Mouse (Mus musculus) macrophage (primary cell): ENCODE results near the gene Actr6. TPM values are rescaled to one million over a fixed set of nuclear protein-coding genes. Genes with fewer than 3 reads are reported as not detected.
"Not testable (repeated sequence)": the region's sequence is repeated elsewhere in the genome, so short reads cannot be mapped to it uniquely, and the experiment has no call there.

Source experiments
- H3K27ac ChIP-seq: fragments of 350-480 bp; formaldehyde crosslinking; 2 replicates; pipeline ENCODE4 v1.9.0; 2021
- H3K36me3 ChIP-seq: fragments of 350-480 bp; formaldehyde crosslinking; 2 replicates; pipeline ENCODE4 v1.9.0; 2021; ENCODE audit errors: inconsistent target
- H3K4me3 ChIP-seq: fragments of 350-480 bp; formaldehyde crosslinking; 2 replicates; pipeline ENCODE4 v1.9.0; 2021; ENCODE audit errors: inconsistent target
- H3K79me2 ChIP-seq: fragments of 350-480 bp; formaldehyde crosslinking; 2 replicates; pipeline ENCODE4 v1.9.0; 2021; ENCODE audit errors: inconsistent target
- WGBS: methylation state at CpG from one replicate; pipeline ENCODE4 v1.1.7; 2026; ENCODE audit warnings: inconsistent platforms; ENCODE audit not compliant: missing documents; 5-methylcytosine and 5-hydroxymethylcytosine counted together
- polyA plus RNA-seq: library from polyadenylated mRNA; stranded (reverse); fragments of 250-400 nt; gene quantifications from 3 replicates; pipeline ENCODE4 v1.2.4, GENCODE M21; 2018; ENCODE audit warnings: inconsistent platforms

The Actr6 gene
- polyA plus RNA-seq, 1 experiment from 2014 or later = 14.2 TPM

- H3K36me3 ChIP-seq = no peaks in the 10 kb centered on the region
- peaks cover 99% of the 10 kb centered on the region for H3K79me2 ChIP-seq
- WGBS = 94% methylated on average over 1 of the region's 1 CpGs
- H3K27ac ChIP-seq = no peak overlapping the region
- no peak overlapping the region for H3K4me3 ChIP-seq
Measured at GRCm38 (mm10) chr10:89679448-89679847, 52.6 kb downstream of the Actr6 start.

- no peak overlapping the region for H3K27ac ChIP-seq
- H3K4me3 ChIP-seq = no peak overlapping the region
- H3K36me3 ChIP-seq = no peaks in the 10 kb centered on the region
- peaks cover 95% of the 10 kb centered on the region for H3K79me2 ChIP-seq
- WGBS = 96% methylated on average over 4 of the region's 4 CpGs
Measured at GRCm38 (mm10) chr10:89678054-89678453, 54.0 kb downstream of the Actr6 start.

- 88% methylated on average over 4 of the region's 4 CpGs for WGBS
- H3K36me3 ChIP-seq = no peaks in the 10 kb centered on the region
- no peak overlapping the region for H3K4me3 ChIP-seq
- H3K79me2 ChIP-seq = peaks cover 87% of the 10 kb centered on the region
- H3K27ac ChIP-seq = no peak overlapping the region
Measured at GRCm38 (mm10) chr10:89676609-89677008, 55.5 kb downstream of the Actr6 start.

- Histone ChIP-seq H3K79me2 (peaks cover 49% of the 10 kb centered on the region; the same call in 1 of the 2 replicates), H3K36me3 (peaks cover 25% of the 10 kb centered on the region)
- H3K4me3 ChIP-seq, H3K27ac ChIP-seq: not testable (repeated sequence)
- WGBS = 82% methylated on average over 5 of the region's 5 CpGs
Measured at GRCm38 (mm10) chr10:89670371-89670770, 61.7 kb downstream of the Actr6 start.

GRCm38 (mm10) chr10:89667571-89667970 is 64.5 kb downstream of the Actr6 start:
- Histone ChIP-seq H3K4me3 (no peak overlapping the region), H3K27ac (no peak overlapping the region), H3K79me2 (peaks cover 29% of the 10 kb centered on the region; the same call in 1 of the 2 replicates), H3K36me3 (peaks cover 32% of the 10 kb centered on the region)
- WGBS = 97% methylated on average over 7 of the region's 7 CpGs

GRCm38 (mm10) chr10:89665679-89666078 is 66.4 kb downstream of the Actr6 start:
- Histone ChIP-seq H3K27ac (no peak overlapping the region), H3K4me3 (no peak overlapping the region), H3K36me3 (peaks cover 44% of the 10 kb centered on the region), H3K79me2 (peaks cover 15% of the 10 kb centered on the region; the same call in 1 of the 2 replicates)
- 94% methylated on average over 9 of the region's 9 CpGs for WGBS

GRCm38 (mm10) chr10:89664977-89665645 is 67.0 kb downstream of the Actr6 start:
- Histone ChIP-seq H3K27ac (no peak overlapping the region), H3K36me3 (peaks cover 46% of the 10 kb centered on the region), H3K4me3 (no peak overlapping the region), H3K79me2 (peaks cover 10% of the 10 kb centered on the region; the same call in 1 of the 2 replicates)
- 93% methylated on average over 7 of the region's 8 CpGs for WGBS

Other genes with a start within 250 kb of the Actr6 start
- not detected in 3 replicates for gene Nr1h4, start 198.7 kb downstream of the Actr6 start, polyA plus RNA-seq
- 0.08 to 0.33 TPM (median 0.22 TPM) in 3 replicates for gene Slc17a8, start 111.0 kb downstream of the Actr6 start, polyA plus RNA-seq
- 26.7 to 47.7 TPM (median 33.0 TPM) in 3 replicates for gene Scyl2, start 46.0 kb downstream of the Actr6 start, polyA plus RNA-seq
- gene Uhrf1bp1l, start 12.7 kb upstream of the Actr6 start, polyA plus RNA-seq = 32.8 to 54.1 TPM (median 35.0 TPM) in 3 replicates
- gene Anks1b, start 141.2 kb upstream of the Actr6 start, polyA plus RNA-seq = not detected in 3 replicates